Mouse (Mus musculus) intestine, embryonic 14.5 days (tissue): ENCODE data around the gene Slc30a2. TPM values are rescaled to one million over a fixed set of nuclear protein-coding genes. Genes with fewer than 3 reads are reported as not detected.

Experiments used
- ATAC-seq: fragments of 200-750 bp; cut with Nextera tagmentation; replicated peaks from 2 replicates; pipeline ENCODE4 v1.8.0; 2017; ENCODE audit warnings: low read depth, moderate number of reproducible peaks, moderate TSS enrichment, moderate library complexity; ENCODE audit not compliant: low FRiP score, low TSS enrichment
- DNase-seq: peaks from one replicate; pipeline ENCODE4 v3.0.0-alpha.2; 2018; ENCODE audit warnings: low spot score
- H3K27ac ChIP-seq: fragments of 300-500 bp; sonication (generic); 2 replicates; pipeline ENCODE4 v1.5.1; 2014; ENCODE audit warnings: low read depth, mild to moderate bottlenecking, control low read depth
- H3K27me3 ChIP-seq: fragments of 300-500 bp; sonication (generic); replicated peaks from 2 replicates; pipeline ENCODE4 v1.6.1; 2014; ENCODE audit warnings: low read length, control low read depth; ENCODE audit not compliant: control insufficient read depth, insufficient read depth
- H3K36me3 ChIP-seq: fragments of 300-500 bp; sonication (generic); 2 replicates; pipeline ENCODE4 v1.6.1; 2014; ENCODE audit warnings: low read length, control low read depth; ENCODE audit not compliant: control insufficient read depth, insufficient read depth
- H3K4me1 ChIP-seq: fragments of 300-500 bp; sonication (generic); replicated peaks from 2 replicates; pipeline ENCODE4 v1.6.1; 2014; ENCODE audit warnings: low read length, control low read depth, mixed read lengths; ENCODE audit not compliant: control insufficient read depth, insufficient read depth
- H3K4me2 ChIP-seq: fragments of 300-500 bp; sonication (generic); 2 replicates; pipeline ENCODE4 v1.6.1; 2014; ENCODE audit warnings: low read length
- H3K4me3 ChIP-seq: fragments of 300-500 bp; sonication (generic); 2 replicates; pipeline ENCODE4 v1.5.1; 2014; ENCODE audit warnings: low read depth, low read length, control low read depth, mixed read lengths
- H3K9ac ChIP-seq: fragments of 300-500 bp; sonication (generic); 2 replicates; pipeline ENCODE4 v1.6.1; 2014; ENCODE audit warnings: mild to moderate bottlenecking, low read length
- H3K9me3 ChIP-seq: fragments of 300-500 bp; sonication (generic); 2 replicates; pipeline ENCODE4 v1.6.1; 2016; ENCODE audit warnings: low read length, control low read depth; ENCODE audit not compliant: control insufficient read depth
- WGBS: fragments of 180-500 bp; shearing (Covaris S2); extraction: QIAGEN DNeasy Blood & Tissue Kit; methylation state at CpG from one replicate; pipeline ENCODE4 v1.1.7; 2014; 5-methylcytosine and 5-hydroxymethylcytosine counted together
- polyA plus RNA-seq: library from polyadenylated mRNA; unstranded; fragments of >200 nt; fragmentation: Nextera tagmentation; extraction: Ambion mirVana; gene quantifications from 2 replicates; pipeline ENCODE4 v1.2.1, GENCODE M21; 2014

Gene Slc30a2
- polyA plus RNA-seq, 1 experiment from 2014 or later, result 0.26 TPM

DNA sequence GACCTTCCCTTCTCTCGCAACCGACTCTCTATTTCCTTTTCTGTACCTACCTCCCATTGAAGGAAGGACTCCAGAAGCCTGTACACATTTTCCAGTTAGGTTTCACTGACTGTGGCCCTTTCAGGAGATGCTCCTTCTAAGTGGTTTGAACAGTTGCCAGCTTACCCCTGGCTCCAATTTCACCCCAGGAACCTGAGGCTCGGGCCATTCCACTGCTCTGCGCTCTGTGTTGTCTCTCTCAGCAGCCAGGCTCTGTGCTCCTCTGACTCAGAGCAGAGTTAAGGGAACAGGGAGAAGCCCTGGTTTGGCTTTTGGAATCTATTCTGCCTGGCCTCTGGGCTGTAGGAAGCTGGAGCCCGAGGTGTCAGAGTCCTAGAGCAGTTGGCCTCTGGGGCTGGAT lies 40.9 kb upstream of the Slc30a2 start:
- ATAC-seq, result no peak
- no peak overlapping the region for H3K9ac ChIP-seq
- no peak for DNase-seq
- no peak overlapping the region for H3K27ac ChIP-seq
- H3K4me3 ChIP-seq, result no peak overlapping the region
- peaks cover 4% of the 10 kb centered on the region; the same call in 1 of the 2 replicates for H3K4me1 ChIP-seq
- no peaks in the 10 kb centered on the region for H3K27me3 ChIP-seq
- H3K9me3 ChIP-seq, result no peaks in the 10 kb centered on the region
- H3K4me2 ChIP-seq, result no peak overlapping the region
- no peaks in the 10 kb centered on the region for H3K36me3 ChIP-seq
- 74% methylated on average over 5 of the region's 5 CpGs for WGBS

DNA sequence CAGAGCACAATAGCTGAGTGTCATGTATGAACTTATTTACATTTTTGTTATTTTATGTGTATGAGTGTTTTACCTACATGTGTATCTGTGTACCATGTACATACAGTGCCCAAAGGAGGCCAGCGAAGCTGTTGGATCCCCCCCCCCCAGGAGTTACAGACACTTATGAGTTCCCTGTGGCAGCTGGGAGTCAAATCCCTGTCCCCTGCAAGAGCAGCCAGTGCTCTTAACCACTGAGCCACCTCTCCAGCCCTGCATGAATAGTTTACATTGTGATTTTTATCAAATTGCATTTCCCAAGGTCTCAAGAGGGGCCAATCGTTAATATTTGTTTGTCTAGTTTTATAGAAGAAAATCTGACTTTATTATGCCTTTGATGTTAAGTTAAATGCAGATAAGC lies 36.0 kb upstream of the Slc30a2 start:
- 48% methylated on average over 2 of the region's 2 CpGs for WGBS
- H3K27me3 ChIP-seq, result no peaks in the 10 kb centered on the region
- no peaks in the 10 kb centered on the region for H3K36me3 ChIP-seq
- no peaks in the 10 kb centered on the region for H3K9me3 ChIP-seq
- DNase-seq (no peak), ATAC-seq (peak; percentile 42)
- no peak overlapping the region for H3K4me3 ChIP-seq
- H3K27ac ChIP-seq, result no peak overlapping the region
- peaks cover 10% of the 10 kb centered on the region; the same call in 1 of the 2 replicates for H3K4me1 ChIP-seq
- H3K4me2 ChIP-seq, result no peak overlapping the region; the same call in 1 of the 2 replicates
- H3K9ac ChIP-seq, result no peak overlapping the region

DNA sequence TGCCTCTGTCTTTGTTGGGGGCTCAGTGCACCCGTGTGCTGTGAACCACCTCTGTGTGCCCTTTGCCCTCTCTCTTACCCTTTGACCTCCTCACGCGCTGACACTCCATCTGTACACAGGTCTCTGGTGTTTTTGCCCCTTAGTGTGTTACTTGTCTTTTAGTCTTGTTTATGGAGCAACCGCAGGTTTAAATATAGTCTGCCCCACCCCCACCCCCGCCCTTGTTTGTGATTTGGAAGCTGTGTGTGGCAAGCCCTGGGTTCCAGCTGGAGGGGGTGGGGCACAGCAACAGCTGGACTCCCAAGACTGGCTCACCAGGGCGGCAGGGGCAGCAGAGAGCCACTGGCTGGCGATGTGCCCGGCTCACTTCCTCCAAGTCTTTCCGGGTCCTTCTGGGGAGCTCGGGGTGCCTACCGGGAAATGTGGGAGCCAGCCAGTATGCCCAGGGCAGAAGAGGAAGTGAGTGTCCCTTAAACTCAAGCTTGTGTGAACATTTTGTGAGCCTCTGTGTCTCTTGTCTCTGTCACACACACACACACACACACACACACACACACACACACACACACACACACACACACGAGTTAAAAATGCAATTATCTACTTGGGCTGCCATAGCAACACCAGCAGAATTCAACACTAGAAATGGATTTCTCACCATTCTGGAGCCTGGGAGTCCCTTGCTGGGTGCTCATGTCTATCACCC lies 35.5 kb upstream of the Slc30a2 start:
- Histone ChIP-seq H3K9ac (no peak overlapping the region), H3K9me3 (no peaks in the 10 kb centered on the region), H3K4me3 (no peak overlapping the region), H3K27me3 (no peaks in the 10 kb centered on the region), H3K4me2 (peak overlapping the region; percentile 23), H3K36me3 (no peaks in the 10 kb centered on the region), H3K27ac (no peak overlapping the region; the same call in 1 of the 2 replicates), H3K4me1 (peaks cover 10% of the 10 kb centered on the region; the same call in 1 of the 2 replicates)
- peak; percentile 72 for DNase-seq
- WGBS, result 11% methylated on average over 12 of the region's 12 CpGs
- ATAC-seq, result peak; percentile 65

DNA sequence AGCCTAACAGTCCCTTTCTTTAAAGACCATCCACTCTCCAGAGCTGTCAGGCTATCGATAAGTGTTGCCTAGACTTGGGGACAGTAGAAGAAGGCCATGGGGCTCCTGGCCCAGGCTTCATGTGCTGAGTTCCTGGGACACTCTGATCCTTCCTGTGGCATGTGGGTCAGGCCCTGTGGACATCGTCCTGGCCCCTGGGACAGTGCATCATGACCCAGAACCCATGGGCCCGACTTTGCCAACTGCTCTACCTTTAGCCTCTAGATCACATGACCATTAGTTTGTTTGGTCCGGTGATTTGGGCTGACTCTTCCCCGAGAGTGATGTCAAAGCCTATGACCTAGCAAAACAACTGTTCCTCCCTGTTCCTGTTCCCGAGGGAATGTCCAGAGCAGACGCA lies 32.9 kb upstream of the Slc30a2 start:
- H3K9me3 ChIP-seq, result no peaks in the 10 kb centered on the region
- H3K4me1 ChIP-seq, result peaks cover 10% of the 10 kb centered on the region; the same call in 1 of the 2 replicates
- H3K4me2 ChIP-seq, result no peak overlapping the region
- no peaks in the 10 kb centered on the region for H3K27me3 ChIP-seq
- H3K36me3 ChIP-seq, result no peaks in the 10 kb centered on the region
- H3K27ac ChIP-seq, result no peak overlapping the region
- 85% methylated on average over 7 of the region's 7 CpGs for WGBS
- H3K4me3 ChIP-seq, result no peak overlapping the region
- no peak overlapping the region for H3K9ac ChIP-seq
- ATAC-seq, result no peak
- no peak for DNase-seq

DNA sequence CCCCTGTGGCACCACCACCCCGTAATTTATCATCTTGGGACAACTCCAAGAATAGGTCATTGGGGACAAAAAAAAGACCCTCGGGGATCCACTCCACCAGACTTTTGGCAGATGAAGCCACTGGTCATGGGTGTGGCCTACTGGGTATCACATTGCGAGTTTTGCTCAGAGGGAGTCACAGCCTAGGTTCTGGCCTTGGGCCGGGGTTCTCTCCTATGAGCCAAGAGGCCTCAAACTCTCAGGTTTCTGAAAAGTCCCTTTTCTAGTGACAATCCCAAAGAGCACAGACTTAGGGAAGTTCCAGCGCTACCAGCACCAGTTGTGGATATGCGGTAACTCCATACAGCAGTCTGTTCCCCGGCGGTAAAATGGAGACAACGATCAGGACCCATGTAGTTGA lies 32.3 kb upstream of the Slc30a2 start:
- Histone ChIP-seq H3K36me3 (no peaks in the 10 kb centered on the region), H3K9me3 (no peaks in the 10 kb centered on the region), H3K4me3 (no peak overlapping the region), H3K9ac (no peak overlapping the region), H3K4me2 (no peak overlapping the region), H3K27ac (no peak overlapping the region), H3K27me3 (no peaks in the 10 kb centered on the region), H3K4me1 (peaks cover 10% of the 10 kb centered on the region; the same call in 1 of the 2 replicates)
- ATAC-seq (no peak), DNase-seq (no peak)
- 85% methylated on average over 9 of the region's 9 CpGs for WGBS

DNA sequence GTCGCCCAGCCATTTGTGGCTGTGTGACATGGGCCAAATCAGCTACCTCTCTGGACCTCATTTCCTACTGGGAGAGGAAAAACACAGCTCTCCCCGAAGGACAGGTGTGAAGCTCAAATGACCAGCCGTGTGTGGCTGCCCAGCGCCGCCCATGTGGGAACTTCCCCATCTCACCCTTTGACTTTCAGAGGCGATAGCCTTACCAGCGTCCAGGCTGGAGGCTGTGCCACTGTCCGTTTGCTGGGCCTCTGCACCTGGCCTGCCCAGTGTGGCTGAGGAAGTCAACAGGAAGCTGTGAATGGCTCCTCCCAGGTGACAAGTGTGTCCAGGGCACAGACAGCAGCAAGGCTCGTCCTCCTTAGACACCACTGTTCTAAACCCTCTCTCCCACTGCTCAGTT lies 31.2 kb upstream of the Slc30a2 start:
- WGBS, result 85% methylated on average over 9 of the region's 9 CpGs
- ATAC-seq (no peak), DNase-seq (no peak)
- Histone ChIP-seq H3K27ac (no peak overlapping the region), H3K4me1 (peaks cover 9% of the 10 kb centered on the region; the same call in 1 of the 2 replicates), H3K27me3 (no peaks in the 10 kb centered on the region), H3K36me3 (no peaks in the 10 kb centered on the region), H3K4me3 (no peak overlapping the region), H3K9me3 (no peaks in the 10 kb centered on the region), H3K9ac (no peak overlapping the region), H3K4me2 (no peak overlapping the region)

DNA sequence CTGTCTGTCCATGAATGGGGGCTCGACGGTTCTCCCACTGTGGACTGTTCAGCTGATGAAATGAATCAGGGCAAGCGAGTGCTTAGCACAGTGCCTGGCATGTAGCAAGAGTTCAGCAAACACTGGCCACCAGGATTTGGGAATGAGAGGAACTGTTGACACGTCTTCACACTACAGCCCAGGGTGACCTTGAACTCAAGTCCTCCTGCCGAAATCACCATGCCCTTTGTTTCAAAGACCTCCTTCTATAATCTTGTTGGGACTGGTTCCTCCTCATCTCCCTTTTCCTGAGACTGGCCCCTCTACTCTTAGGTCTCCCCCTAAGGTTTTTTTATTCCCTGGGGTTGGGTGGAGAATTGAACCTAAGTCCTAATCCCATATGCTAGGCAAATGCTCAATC lies 30.6 kb upstream of the Slc30a2 start:
- Histone ChIP-seq H3K27me3 (no peaks in the 10 kb centered on the region), H3K27ac (no peak overlapping the region), H3K4me2 (no peak overlapping the region), H3K9me3 (no peaks in the 10 kb centered on the region), H3K4me1 (peaks cover 3% of the 10 kb centered on the region; the same call in 1 of the 2 replicates), H3K4me3 (no peak overlapping the region), H3K9ac (no peak overlapping the region), H3K36me3 (no peaks in the 10 kb centered on the region)
- no peak for DNase-seq
- no peak for ATAC-seq
- 90% methylated on average over 5 of the region's 5 CpGs for WGBS

DNA sequence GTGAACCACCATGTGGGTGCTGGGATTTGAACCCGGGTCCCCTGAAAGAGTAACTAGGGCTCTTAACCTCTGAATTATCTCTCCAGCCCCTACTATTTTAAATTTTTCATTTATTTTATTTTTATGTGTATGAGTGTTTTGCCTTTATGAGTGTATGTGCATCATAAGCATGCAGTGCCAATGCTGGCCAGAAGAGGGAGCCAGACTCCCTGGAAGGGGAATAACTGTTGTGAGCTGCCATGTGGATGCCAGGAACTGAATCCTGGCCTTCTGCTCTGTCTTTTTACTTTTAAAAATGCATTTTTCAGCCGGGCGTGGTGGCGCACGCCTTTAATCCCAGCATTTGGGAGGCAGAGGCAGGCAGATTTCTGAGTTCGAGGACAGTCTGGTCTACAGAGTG lies 30.1 kb upstream of the Slc30a2 start:
- 95% methylated on average over 6 of the region's 6 CpGs for WGBS
- DNase-seq (no peak), ATAC-seq (no peak)
- Histone ChIP-seq H3K9me3 (no peaks in the 10 kb centered on the region), H3K27me3 (no peaks in the 10 kb centered on the region), H3K4me3 (no peak overlapping the region), H3K9ac (no peak overlapping the region), H3K4me2 (no peak overlapping the region), H3K36me3 (no peaks in the 10 kb centered on the region), H3K4me1 (no peaks in the 10 kb centered on the region; the same call in 1 of the 2 replicates), H3K27ac (no peak overlapping the region)

DNA sequence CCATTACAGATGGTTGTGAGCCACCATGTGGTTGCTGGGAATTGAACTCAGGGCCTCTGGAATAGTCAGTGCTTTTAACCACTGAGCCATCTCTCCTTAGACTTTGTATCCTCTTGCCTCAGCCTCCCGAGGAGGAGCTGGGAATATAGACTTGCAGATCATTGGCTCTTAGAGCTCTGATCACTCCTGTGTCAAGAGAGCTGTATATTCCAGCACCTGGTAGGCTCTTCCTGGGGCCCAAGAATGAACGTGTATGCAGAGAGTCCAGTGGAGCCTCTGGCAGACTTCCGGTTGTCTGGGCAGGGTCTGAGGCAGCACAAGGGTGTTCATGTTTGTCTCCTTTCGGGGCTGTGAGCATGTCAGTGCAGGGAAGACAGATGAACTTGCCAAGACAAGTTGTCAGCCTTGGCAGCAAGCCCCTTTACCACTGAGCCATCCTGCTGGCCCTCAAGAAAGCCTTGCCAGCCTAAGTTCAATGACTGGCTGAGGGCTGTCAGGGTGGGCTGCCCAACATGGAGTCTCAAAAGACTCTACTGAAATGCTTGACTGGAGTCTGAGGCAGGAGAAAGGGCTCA lies 28.8 kb upstream of the Slc30a2 start:
- DNase-seq, result no peak
- 80% methylated on average over 4 of the region's 4 CpGs for WGBS
- Histone ChIP-seq H3K4me2 (no peak overlapping the region), H3K36me3 (no peaks in the 10 kb centered on the region), H3K27me3 (no peaks in the 10 kb centered on the region), H3K9ac (no peak overlapping the region), H3K27ac (no peak overlapping the region), H3K9me3 (no peaks in the 10 kb centered on the region), H3K4me3 (no peak overlapping the region), H3K4me1 (no peaks in the 10 kb centered on the region; the same call in 1 of the 2 replicates)
- no peak for ATAC-seq
